Mouse (Mus musculus) hindbrain, embryonic 14.5 days (tissue): ENCODE results near the gene Flrt1. TPM values are rescaled to one million over a fixed set of nuclear protein-coding genes. Genes with fewer than 3 reads are reported as not detected.

ENCODE experiments used
- ATAC-seq: fragments of 200-750 bp; cut with Nextera tagmentation; 2 replicates; pipeline ENCODE4 v1.8.0; 2017; ENCODE audit warnings: moderate number of reproducible peaks, mild to moderate bottlenecking, moderate TSS enrichment, moderate library complexity; ENCODE audit not compliant: low FRiP score
- DNase-seq: peaks from one replicate; pipeline ENCODE4 v3.0.0-alpha.2; 2015; ENCODE audit warnings: low spot score
- H3K27ac ChIP-seq: fragments of 300-500 bp; sonication (generic); 2 replicates; pipeline ENCODE4 v1.5.1; 2014; ENCODE audit warnings: mild to moderate bottlenecking, moderate library complexity
- H3K27me3 ChIP-seq: fragments of 300-500 bp; sonication (generic); 2 replicates; pipeline ENCODE4 v1.6.1; 2014; ENCODE audit warnings: mild to moderate bottlenecking, low read length, mixed read lengths; ENCODE audit not compliant: control insufficient read depth, insufficient read depth
- H3K36me3 ChIP-seq: fragments of 300-500 bp; sonication (generic); replicated peaks from 2 replicates; pipeline ENCODE4 v1.6.1; 2014; ENCODE audit not compliant: control insufficient read depth, insufficient read depth
- H3K4me1 ChIP-seq: fragments of 300-500 bp; sonication (generic); replicated peaks from 2 replicates; pipeline ENCODE4 v1.6.1; 2014; ENCODE audit warnings: antibody characterized with exemption, low read length, mixed read lengths; ENCODE audit not compliant: control insufficient read depth, insufficient read depth
- H3K4me2 ChIP-seq: fragments of 300-500 bp; sonication (generic); replicated peaks from 2 replicates; pipeline ENCODE4 v1.6.1; 2014; ENCODE audit warnings: mild to moderate bottlenecking, moderate library complexity
- H3K4me3 ChIP-seq: fragments of 300-500 bp; sonication (generic); replicated peaks from 2 replicates; pipeline ENCODE4 v1.5.1; 2014; ENCODE audit warnings: mild to moderate bottlenecking, low read length
- H3K9ac ChIP-seq: fragments of 300-500 bp; sonication (generic); 2 replicates; pipeline ENCODE4 v1.6.1; 2014
- H3K9me3 ChIP-seq: fragments of 300-500 bp; sonication (generic); 2 replicates; pipeline ENCODE4 v1.6.1; 2016; ENCODE audit warnings: low read length; ENCODE audit not compliant: control insufficient read depth
- WGBS: fragments of 180-500 bp; shearing (Covaris S2); extraction: QIAGEN DNeasy Blood & Tissue Kit; methylation state at CpG from one replicate; pipeline ENCODE4 v1.1.7; 2014; 5-methylcytosine and 5-hydroxymethylcytosine counted together
- polyA plus RNA-seq: library from polyadenylated mRNA; unstranded; fragments of >200 nt; fragmentation: Nextera tagmentation; extraction: Ambion mirVana; gene quantifications from 2 replicates; pipeline ENCODE4 v1.2.1, GENCODE M21; 2014

Gene Flrt1
- polyA plus RNA-seq, 1 experiment from 2014 or later, result 8.7 TPM

DNA sequence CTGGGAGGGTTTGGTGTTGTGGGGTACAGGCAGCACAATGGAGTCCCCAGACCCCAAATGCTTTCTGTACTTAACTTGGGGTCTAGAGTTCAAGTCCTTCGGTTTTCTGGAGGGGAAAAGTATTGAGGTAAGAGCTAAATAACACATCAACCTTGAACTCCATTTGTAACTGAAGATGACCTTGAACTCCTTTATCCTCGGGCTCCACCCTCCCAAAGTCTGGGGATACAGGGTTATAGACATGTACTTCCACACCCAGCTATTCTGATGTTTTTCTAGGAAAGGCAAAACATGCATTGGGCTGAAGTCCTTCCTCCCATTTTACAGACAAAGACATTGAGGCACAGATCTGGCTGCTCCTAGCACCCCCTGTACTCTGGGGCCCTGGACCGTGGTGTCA, 38.9 kb upstream of the Flrt1 start:
- no peaks in the 10 kb centered on the region for H3K9me3 ChIP-seq
- H3K4me3 ChIP-seq, result no peak overlapping the region
- 0 out of 2 replicates have a peak, but pooled peaks cover 2% of the 10 kb centered on the region for H3K27me3 ChIP-seq
- no peaks in the 10 kb centered on the region for H3K36me3 ChIP-seq
- H3K4me1 ChIP-seq, result peaks cover 66% of the 10 kb centered on the region
- H3K9ac ChIP-seq, result no peak overlapping the region
- peak overlapping the region; percentile 43 for H3K4me2 ChIP-seq
- no peak for DNase-seq
- H3K27ac ChIP-seq, result no peak overlapping the region
- ATAC-seq, result no peak
- 68% methylated on average over 3 of the region's 3 CpGs for WGBS

DNA sequence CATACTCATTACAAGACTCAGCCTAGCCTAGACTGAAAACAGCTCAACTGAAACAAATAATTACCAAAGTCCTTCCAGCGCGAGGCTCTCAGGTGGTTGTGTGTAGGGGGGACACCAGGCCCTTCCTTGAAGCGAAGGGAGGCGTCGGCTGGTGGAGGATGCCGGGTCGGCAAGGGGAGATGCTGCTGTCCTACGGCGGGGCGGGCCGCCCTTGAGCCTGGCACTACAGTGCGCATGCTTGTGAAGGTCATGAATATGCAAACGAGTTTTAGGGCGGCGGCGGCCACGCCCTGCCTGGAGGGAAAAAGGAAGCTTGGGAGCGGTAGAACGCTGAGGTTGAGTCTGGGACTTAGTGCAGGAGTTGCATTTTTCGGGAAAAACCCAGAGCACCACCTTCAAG, 38.3 kb upstream of the Flrt1 start:
- no peaks in the 10 kb centered on the region for H3K9me3 ChIP-seq
- DNase-seq (peak; percentile 61), ATAC-seq (0 out of 2 replicates have a peak, but pooled peaks have one; percentile 16)
- no peaks in the 10 kb centered on the region for H3K36me3 ChIP-seq
- peak overlapping the region; percentile 43 for H3K4me2 ChIP-seq
- H3K9ac ChIP-seq, result peak overlapping the region; percentile 0; the same call in 1 of the 2 replicates
- no peak overlapping the region; the same call in 1 of the 2 replicates for H3K27ac ChIP-seq
- 0 out of 2 replicates have a peak, but pooled peaks cover 2% of the 10 kb centered on the region for H3K27me3 ChIP-seq
- H3K4me3 ChIP-seq, result peak overlapping the region; percentile 8; the same call in 1 of the 2 replicates
- 0% methylated on average over 20 of the region's 20 CpGs for WGBS
- peaks cover 65% of the 10 kb centered on the region for H3K4me1 ChIP-seq

DNA sequence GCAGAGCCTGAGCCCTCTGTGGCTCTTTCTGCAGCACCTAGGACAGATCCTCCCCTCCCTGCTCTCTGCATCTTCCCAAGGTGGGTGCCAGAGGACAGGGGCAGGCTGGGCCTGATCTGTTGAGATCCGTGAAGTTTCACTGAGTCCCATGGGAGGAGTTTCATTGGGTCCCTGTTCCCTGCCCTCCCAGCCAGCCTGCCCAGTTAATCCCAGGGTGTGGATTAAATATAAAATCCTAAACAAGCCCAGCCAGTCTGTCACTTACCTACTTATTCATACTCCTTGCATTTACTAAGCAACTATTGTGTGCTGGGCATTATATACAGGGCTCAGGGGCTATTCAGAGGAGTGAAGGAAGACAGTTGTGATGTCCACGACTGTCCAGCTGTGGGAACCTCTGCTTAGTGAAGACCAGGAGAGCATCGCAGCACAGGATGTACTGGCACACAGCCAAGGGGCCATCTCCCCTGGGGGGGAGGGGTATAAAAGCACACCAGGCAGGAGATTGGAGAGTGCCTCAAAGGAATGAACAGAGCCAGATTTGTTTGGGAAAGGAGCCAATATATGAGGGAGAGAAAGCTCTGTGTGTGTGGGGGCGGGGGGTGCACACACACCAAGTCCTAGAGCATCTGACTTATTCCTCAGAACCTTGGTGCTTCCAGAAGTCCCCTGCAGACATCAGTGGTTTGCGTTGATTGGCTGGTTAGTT, 36.8 kb upstream of the Flrt1 start:
- ATAC-seq (0 out of 2 replicates have a peak, but pooled peaks have one; percentile 15), DNase-seq (no peak)
- Histone ChIP-seq H3K27me3 (0 out of 2 replicates have a peak, but pooled peaks cover 2% of the 10 kb centered on the region), H3K9me3 (no peaks in the 10 kb centered on the region), H3K4me3 (no peak overlapping the region), H3K27ac (no peak overlapping the region), H3K4me1 (peaks cover 65% of the 10 kb centered on the region), H3K36me3 (no peaks in the 10 kb centered on the region), H3K4me2 (no peak overlapping the region), H3K9ac (no peak overlapping the region)
- 45% methylated on average over 5 of the region's 5 CpGs for WGBS

DNA sequence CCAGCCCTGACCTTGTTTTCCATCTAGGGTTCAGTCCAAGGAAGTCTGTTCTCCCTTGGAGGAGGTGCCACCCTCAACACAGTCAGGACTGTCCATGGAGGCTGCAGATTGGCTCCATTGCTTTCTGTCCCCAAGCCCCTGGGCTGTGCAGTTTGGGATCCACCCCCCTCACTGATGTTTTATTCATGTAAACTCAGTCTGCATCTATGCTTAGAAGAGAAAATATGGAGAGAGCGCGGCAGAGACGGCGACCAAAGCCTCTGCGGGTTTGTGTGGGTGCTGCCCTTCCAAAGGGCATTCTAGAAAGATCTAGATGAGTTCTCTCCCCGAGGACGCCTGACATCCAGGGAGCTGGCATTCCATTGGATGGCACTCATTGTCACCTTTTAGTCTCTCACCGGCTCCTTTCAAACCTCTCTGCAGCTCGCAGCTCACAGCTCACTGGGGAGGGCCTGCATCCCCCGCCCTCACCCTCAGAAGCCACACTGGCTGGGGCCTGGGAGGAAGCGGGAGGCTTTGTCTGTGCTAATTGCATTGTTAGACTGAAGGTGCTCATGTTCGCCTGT, 35.4 kb upstream of the Flrt1 start:
- no peak for ATAC-seq
- no peak for DNase-seq
- Histone ChIP-seq H3K9me3 (no peaks in the 10 kb centered on the region), H3K27me3 (0 out of 2 replicates have a peak, but pooled peaks cover 9% of the 10 kb centered on the region), H3K4me1 (peaks cover 74% of the 10 kb centered on the region), H3K4me3 (no peak overlapping the region), H3K27ac (peak overlapping the region; percentile 20), H3K36me3 (no peaks in the 10 kb centered on the region), H3K4me2 (no peak overlapping the region), H3K9ac (peak overlapping the region; percentile 40)
- 25% methylated on average over 12 of the region's 12 CpGs for WGBS

DNA sequence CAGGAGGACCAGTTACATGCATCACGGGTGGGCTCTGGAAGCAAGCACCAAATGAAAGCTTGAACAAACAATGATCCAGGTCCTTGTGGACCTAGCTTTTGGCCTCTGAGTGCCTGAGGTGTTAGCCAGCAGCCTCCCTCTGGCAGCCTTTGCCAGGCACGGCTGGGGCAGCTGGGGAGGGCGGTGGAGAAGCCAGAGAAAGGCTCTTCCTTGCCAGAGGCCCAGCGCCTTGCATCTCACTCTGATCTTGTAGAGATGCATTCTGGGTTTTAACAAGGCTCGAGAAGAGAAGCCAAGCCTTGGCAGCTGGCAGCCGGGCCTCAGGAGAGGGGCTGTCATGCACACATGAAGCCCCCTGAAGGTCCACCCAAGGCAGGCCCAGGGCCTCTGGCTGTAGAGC, 34.8 kb upstream of the Flrt1 start:
- DNase-seq (no peak), ATAC-seq (no peak)
- H3K36me3 ChIP-seq, result no peaks in the 10 kb centered on the region
- peak overlapping the region; percentile 20 for H3K27ac ChIP-seq
- H3K9me3 ChIP-seq, result no peaks in the 10 kb centered on the region
- 0 out of 2 replicates have a peak, but pooled peaks cover 9% of the 10 kb centered on the region for H3K27me3 ChIP-seq
- peaks cover 79% of the 10 kb centered on the region for H3K4me1 ChIP-seq
- H3K9ac ChIP-seq, result peak overlapping the region; percentile 26; the same call in 1 of the 2 replicates
- no peak overlapping the region for H3K4me3 ChIP-seq
- no peak overlapping the region for H3K4me2 ChIP-seq
- 30% methylated on average over 6 of the region's 6 CpGs for WGBS

DNA sequence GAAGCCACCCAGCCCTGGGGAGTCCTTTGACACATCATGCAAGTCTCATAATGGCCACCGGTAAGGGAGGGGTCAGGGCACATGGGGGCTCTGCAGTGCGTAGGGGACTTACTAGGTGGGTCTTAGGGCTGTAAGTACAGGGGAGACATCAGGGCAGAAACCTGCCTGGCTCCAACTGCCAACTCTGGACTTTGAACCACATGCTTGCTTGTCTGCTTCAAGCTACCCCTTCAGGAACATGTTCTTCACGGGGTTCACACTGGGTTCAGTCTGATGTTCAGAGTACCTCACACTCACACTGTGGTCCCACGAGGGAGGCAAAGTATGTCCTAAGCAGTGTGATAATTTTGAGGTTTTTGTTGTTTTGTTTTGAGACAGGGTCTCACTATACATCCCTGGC, 33.8 kb upstream of the Flrt1 start:
- 0 out of 2 replicates have a peak, but pooled peaks cover 6% of the 10 kb centered on the region for H3K27me3 ChIP-seq
- whole genome bisulfite sequencing, result 60% methylated on average over 4 of the region's 4 CpGs
- no peak overlapping the region for H3K27ac ChIP-seq
- no peak for ATAC-seq
- no peak overlapping the region for H3K9ac ChIP-seq
- H3K4me2 ChIP-seq, result no peak overlapping the region
- H3K4me1 ChIP-seq, result peaks cover 89% of the 10 kb centered on the region
- no peaks in the 10 kb centered on the region for H3K36me3 ChIP-seq
- H3K9me3 ChIP-seq, result no peaks in the 10 kb centered on the region
- no peak for DNase-seq
- no peak overlapping the region for H3K4me3 ChIP-seq

DNA sequence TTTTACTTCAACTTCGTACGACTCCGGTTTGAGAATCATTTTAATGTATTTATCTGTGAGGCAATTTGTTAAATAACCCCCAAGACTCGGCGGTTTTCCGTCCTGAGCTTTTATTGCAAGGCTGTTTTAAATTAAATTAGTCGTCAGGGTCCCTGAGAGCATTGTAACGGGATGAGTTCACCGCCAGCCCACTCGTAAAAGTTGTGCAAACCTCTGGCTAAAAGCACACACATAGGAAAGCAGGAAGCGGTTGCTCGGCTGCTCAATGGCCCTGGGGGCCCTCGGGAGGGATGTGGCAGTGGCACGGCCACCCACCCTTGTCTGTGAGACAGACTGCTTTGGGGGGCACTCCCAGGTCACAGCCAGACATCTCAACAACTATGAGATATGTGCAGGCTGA, 32.8 kb upstream of the Flrt1 start:
- ATAC-seq (no peak), DNase-seq (no peak)
- Histone ChIP-seq H3K9me3 (no peaks in the 10 kb centered on the region), H3K9ac (peak overlapping the region; percentile 10; the same call in 1 of the 2 replicates), H3K27me3 (0 out of 2 replicates have a peak, but pooled peaks cover 6% of the 10 kb centered on the region), H3K27ac (0 out of 2 replicates have a peak overlapping the region, but pooled peaks have one; percentile 5), H3K4me3 (no peak overlapping the region), H3K4me1 (peaks cover 89% of the 10 kb centered on the region), H3K36me3 (no peaks in the 10 kb centered on the region), H3K4me2 (no peak overlapping the region)
- WGBS, result 43% methylated on average over 14 of the region's 14 CpGs

DNA sequence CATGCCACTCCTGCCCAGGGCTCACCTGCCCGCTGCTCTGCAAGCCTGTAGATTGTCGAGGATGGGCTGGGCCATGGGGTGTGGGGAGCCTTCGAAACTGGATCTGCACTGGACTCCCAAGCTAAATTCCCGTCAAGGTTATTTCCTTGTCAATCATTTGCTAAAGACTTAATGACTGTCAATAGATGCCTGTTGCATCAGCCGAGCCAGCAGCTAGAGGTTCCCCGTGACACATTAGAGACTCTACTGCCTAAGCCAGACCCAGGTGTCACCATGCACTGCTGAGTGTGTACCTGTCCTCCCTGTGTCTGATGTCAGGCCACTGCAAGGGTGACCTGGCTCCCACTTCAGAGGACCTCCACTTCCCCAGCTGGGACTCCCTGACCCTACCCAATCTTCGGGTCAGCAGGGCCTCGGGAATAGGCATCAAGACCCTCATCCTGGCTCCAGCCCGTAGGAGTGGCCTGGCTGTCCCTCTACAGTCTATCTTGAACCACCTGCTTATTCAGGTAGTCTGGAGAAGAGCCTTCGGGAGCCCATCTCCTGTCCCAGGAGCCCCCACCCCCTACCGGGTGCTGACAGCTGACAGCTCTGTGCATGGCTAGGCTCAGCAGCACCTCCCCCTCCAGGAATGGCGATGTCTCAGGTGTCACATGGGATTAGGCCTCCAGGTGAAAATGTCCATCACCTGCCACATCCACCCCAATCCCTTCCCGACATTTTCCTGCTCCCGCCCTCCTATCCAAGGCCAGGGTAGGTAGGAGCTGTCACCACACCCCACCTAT, 31.4 kb upstream of the Flrt1 start:
- no peaks in the 10 kb centered on the region for H3K36me3 ChIP-seq
- DNase-seq (no peak), ATAC-seq (no peak)
- H3K27me3 ChIP-seq, result 0 out of 2 replicates have a peak, but pooled peaks cover 6% of the 10 kb centered on the region
- peaks cover 85% of the 10 kb centered on the region for H3K4me1 ChIP-seq
- no peak overlapping the region for H3K4me3 ChIP-seq
- no peak overlapping the region for H3K27ac ChIP-seq
- WGBS, result 42% methylated on average over 14 of the region's 14 CpGs
- 0 out of 2 replicates have a peak overlapping the region, but pooled peaks have one; percentile 6 for H3K4me2 ChIP-seq
- H3K9ac ChIP-seq, result 0 out of 2 replicates have a peak overlapping the region, but pooled peaks have one; percentile 31
- H3K9me3 ChIP-seq, result no peaks in the 10 kb centered on the region

DNA sequence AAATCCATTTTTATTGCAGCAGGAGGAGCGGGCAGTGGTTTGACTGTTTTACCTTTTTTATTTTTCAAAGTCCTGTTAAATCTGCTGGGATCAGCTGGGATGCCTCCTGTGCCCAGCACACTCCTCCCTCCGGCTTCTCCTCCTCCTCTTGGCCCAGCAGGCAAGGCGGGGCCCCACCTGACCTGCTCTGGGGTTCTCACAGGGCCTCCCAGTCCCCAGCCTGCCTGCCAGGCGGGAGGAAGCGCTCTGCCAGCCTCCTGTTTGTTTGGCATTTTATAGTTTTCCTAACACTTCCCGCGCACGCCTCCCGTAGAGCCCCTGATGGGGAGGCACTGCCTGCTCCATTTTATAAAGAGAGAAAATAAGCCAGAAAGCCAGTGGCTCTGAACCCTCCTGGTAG, 30.5 kb upstream of the Flrt1 start:
- Histone ChIP-seq H3K4me3 (no peak overlapping the region), H3K9me3 (no peaks in the 10 kb centered on the region), H3K4me2 (0 out of 2 replicates have a peak overlapping the region, but pooled peaks have one; percentile 6), H3K36me3 (no peaks in the 10 kb centered on the region), H3K27ac (peak overlapping the region; percentile 75), H3K9ac (peak overlapping the region; percentile 31; the same call in 1 of the 2 replicates), H3K4me1 (peaks cover 79% of the 10 kb centered on the region), H3K27me3 (0 out of 2 replicates have a peak, but pooled peaks cover 6% of the 10 kb centered on the region)
- ATAC-seq (no peak), DNase-seq (no peak)
- 12% methylated on average over 9 of the region's 9 CpGs for WGBS
